Mouse (Mus musculus) ES-Bruce4 (cell line): Measurements from ENCODE around the gene Bora. TPM values are rescaled to one million over a fixed set of nuclear protein-coding genes. Genes with fewer than 3 reads are reported as not detected.
"Not testable (repeated sequence)": the region's sequence is repeated elsewhere in the genome, so short reads cannot be mapped to it uniquely, and the experiment has no call there.

Source experiments
- H3K27ac ChIP-seq: 2 replicates; pipeline ENCODE4 v1.5.1; 2012; ENCODE audit warnings: low read length, inconsistent platforms; ENCODE audit not compliant: insufficient read depth
- H3K27me3 ChIP-seq: 2 replicates; pipeline ENCODE4 v1.6.1; 2012; ENCODE audit warnings: mild to moderate bottlenecking, low read length, inconsistent platforms; ENCODE audit not compliant: control insufficient read depth, poor library complexity, insufficient read depth, severe bottlenecking
- H3K36me3 ChIP-seq: 2 replicates; pipeline ENCODE4 v1.6.1; 2012; ENCODE audit warnings: inconsistent platforms, mild to moderate bottlenecking, low read length, moderate library complexity; ENCODE audit not compliant: control insufficient read depth, poor library complexity, insufficient read depth, severe bottlenecking
- H3K4me1 ChIP-seq: one replicate; pipeline ENCODE4 v1.8.1; 2011; ENCODE audit warnings: low read length; ENCODE audit not compliant: control insufficient read depth, insufficient read depth
- H3K4me3 ChIP-seq: 2 replicates; pipeline ENCODE4 v1.5.1; 2011; ENCODE audit warnings: low read depth, mild to moderate bottlenecking, low read length
- H3K9ac ChIP-seq: 2 replicates; pipeline ENCODE4 v1.6.1; 2012; ENCODE audit warnings: low read depth, mild to moderate bottlenecking, inconsistent platforms; ENCODE audit not compliant: poor library complexity, severe bottlenecking
- H3K9me3 ChIP-seq: replicated peaks from 2 replicates; pipeline ENCODE4 v1.6.1; 2012; ENCODE audit warnings: mild to moderate bottlenecking, low read length, inconsistent platforms; ENCODE audit not compliant: control insufficient read depth, poor library complexity, insufficient read depth, severe bottlenecking
- CTCF ChIP-seq: IDR thresholded peaks from one replicate; pipeline ENCODE4 v1.8.1; 2011; ENCODE audit warnings: low read depth, low read length
- EP300 ChIP-seq: IDR thresholded peaks from 2 replicates; pipeline ENCODE4 v1.6.1; 2011; ENCODE audit warnings: low read depth, low read length; ENCODE audit not compliant: insufficient read depth
- POLR2A ChIP-seq: IDR thresholded peaks from one replicate; pipeline ENCODE4 v1.8.1; 2011; ENCODE audit warnings: low read length; ENCODE audit not compliant: insufficient read depth
- polyA plus RNA-seq: library from polyadenylated mRNA; stranded (reverse); fragments of >200 nt; gene quantifications from 2 replicates; pipeline ENCODE4 v1.2.4, GENCODE M21; 2011; ENCODE audit warnings: low read depth; ENCODE audit not compliant: missing spikeins, insufficient read depth, insufficient read length

Gene Bora
- polyA plus RNA-seq, 1 experiment, result 64.8 TPM

DNA sequence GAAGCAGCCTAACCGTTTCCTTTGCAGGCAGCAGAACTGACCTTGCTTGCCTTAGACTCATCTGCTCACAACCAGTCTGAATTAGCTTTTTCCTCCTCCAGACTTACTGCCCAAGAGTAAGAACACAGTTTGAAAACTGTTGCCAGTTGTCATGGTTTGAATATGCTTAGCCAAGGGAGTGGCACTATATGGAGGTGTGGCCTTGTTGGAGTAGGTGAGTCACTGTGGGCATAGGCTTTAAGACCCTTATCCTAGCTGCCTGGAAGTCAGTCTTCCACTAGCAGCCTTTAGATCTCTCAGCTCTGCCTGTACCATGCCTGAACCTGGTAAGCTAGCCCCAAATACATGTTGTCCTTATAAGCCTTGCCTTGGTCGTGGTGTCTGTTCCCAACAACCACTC is 8.3 kb upstream of the Bora start:
- Histone ChIP-seq H3K9me3 (no peaks in the 10 kb centered on the region), H3K27me3 (no peaks in the 10 kb centered on the region), H3K4me1 (no peaks in the 10 kb centered on the region), H3K36me3 (peaks cover 15% of the 10 kb centered on the region), H3K4me3 (no peak overlapping the region), H3K9ac (no peak overlapping the region), H3K27ac (no peak overlapping the region)
- TF ChIP-seq EP300 (no peak), CTCF (no peak), POLR2A (no peak)

DNA sequence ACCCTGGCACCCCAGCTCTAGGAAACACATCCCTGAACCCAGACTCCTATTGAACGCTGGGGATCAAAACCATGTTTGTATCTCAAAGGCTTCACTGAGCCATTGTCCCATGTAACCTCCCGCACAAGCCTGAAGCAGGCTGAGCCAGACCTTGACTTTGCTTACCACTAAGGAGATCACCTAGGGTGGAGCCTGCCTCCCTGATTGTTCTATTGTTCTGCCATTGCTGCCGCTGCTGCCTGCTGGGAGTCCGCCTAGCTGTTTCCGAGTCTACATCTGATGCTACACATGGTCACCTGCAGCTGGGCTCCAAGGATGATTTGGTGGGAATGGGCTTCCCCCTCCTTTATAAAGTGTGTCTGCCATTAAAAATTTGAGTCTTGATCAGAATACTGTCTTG is 6.7 kb upstream of the Bora start:
- H3K4me3 ChIP-seq, result peak overlapping the region; percentile 6; the same call in 1 of the 2 replicates
- not testable (repeated sequence) for H3K27me3 ChIP-seq

DNA sequence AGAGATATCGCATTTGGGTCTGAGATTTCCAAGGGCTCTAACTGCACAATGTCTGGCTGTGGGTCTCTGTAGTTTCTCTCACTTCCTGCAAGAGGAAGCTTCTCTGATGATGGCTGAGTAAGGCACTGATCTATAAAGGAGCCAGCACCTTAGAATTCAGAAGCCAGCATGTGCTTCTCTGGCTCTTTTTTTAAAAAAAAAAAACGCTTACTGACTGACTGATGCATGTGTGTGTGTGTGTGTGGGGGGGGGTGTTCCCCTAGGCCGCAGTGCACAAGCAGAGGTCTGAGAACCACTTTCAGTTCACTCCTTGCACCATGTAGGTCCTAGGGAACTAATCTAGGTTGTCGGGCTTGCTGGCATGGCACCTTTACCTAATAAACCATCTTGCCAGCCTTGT is 4.6 kb upstream of the Bora start:
- peaks cover 7% of the 10 kb centered on the region; the same call in 1 of the 2 replicates for H3K36me3 ChIP-seq
- H3K9me3 ChIP-seq, result no peaks in the 10 kb centered on the region
- no peak overlapping the region for H3K27ac ChIP-seq
- H3K27me3 ChIP-seq, result no peaks in the 10 kb centered on the region
- no peak overlapping the region for H3K9ac ChIP-seq
- no peak overlapping the region for H3K4me3 ChIP-seq
- TF ChIP-seq EP300 (no peak), CTCF (no peak), POLR2A (no peak)
- H3K4me1 ChIP-seq, result no peaks in the 10 kb centered on the region

More for the DNA sequence above, 6.7 kb upstream of the Bora start:
- H3K4me1 ChIP-seq, H3K9ac ChIP-seq, H3K9me3 ChIP-seq: not testable (repeated sequence)
- peaks cover 13% of the 10 kb centered on the region for H3K36me3 ChIP-seq
- peak; percentile 93 for TF ChIP-seq EP300
- peak overlapping the region; percentile 74 for H3K27ac ChIP-seq

DNA sequence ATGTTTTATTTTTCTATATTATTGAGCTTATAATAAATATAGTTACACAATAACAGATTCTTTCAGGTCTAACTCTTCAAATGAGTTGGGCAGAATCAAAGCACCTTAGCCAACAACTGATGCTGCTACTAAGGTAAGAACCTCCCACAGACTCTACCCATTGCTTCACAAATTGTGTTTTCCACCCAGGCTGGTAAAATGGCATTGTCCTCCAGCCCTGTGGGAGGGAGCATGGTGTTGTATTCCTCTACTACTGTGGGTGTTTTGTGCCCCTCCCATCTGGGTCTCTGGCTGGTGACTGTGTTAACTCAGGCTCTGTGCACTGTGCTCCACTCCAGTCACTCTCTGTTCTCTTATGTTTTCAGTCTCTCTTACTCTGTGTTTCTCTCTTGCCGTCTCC is 2.5 kb upstream of the Bora start:
- Histone ChIP-seq H3K9me3 (no peaks in the 10 kb centered on the region), H3K4me3 (peak overlapping the region; percentile 18; the same call in 1 of the 2 replicates), H3K27ac (no peak overlapping the region), H3K36me3 (0 out of 2 replicates have a peak, but pooled peaks cover 3% of the 10 kb centered on the region), H3K9ac (0 out of 2 replicates have a peak overlapping the region, but pooled peaks have one; percentile 95), H3K27me3 (no peaks in the 10 kb centered on the region), H3K4me1 (no peaks in the 10 kb centered on the region)
- TF ChIP-seq POLR2A, result no peak
- no peak for TF ChIP-seq EP300
- TF ChIP-seq CTCF, result no peak

DNA sequence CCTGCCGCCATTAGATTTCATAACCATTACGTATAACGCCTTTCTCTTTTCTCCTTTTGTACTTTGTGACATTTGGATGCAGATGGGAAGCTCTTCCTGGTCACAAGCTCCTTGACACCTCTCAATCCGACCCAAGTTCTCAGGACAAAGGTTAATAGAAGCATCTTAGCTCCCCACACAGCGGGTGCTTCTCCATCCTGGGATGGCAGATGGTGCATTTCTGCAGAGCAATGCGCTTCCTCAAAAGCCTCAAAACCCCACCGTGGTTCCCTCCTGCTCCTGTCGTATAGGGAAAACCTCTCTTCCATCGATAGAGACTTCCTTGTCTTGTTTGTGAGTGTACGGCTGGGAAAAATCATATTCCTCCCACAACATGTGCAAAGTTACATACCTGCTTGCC is 1.9 kb upstream of the Bora start:
- Histone ChIP-seq H3K27ac (no peak overlapping the region), H3K9ac (0 out of 2 replicates have a peak overlapping the region, but pooled peaks have one; percentile 95), H3K4me1 (no peaks in the 10 kb centered on the region), H3K4me3 (peak overlapping the region; percentile 18), H3K9me3 (no peaks in the 10 kb centered on the region), H3K27me3 (no peaks in the 10 kb centered on the region), H3K36me3 (0 out of 2 replicates have a peak, but pooled peaks cover 3% of the 10 kb centered on the region)
- TF ChIP-seq POLR2A, result no peak
- no peak for TF ChIP-seq CTCF
- TF ChIP-seq EP300, result no peak

DNA sequence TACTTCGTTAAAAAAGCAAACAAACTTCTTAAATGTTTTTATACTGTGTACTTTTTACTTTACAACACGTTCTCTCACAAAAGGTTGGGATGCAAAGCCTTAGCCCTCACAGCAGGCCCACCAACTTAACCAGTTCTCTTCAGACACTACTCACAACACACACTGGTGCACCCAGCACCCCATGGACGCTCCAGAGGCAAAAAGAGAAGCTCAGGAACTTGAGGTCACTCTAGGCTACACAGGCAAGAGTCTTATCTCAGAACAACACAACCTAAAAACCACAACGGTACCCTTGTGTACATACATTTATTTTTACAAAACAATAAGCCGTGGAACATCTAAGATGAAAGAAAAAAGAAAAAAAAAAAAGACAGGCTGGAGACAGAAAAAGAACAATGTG is 1.3 kb upstream of the Bora start:
- Histone ChIP-seq H3K27ac (no peak overlapping the region), H3K27me3 (no peaks in the 10 kb centered on the region), H3K4me3 (peak overlapping the region; percentile 67), H3K9me3 (no peaks in the 10 kb centered on the region), H3K36me3 (0 out of 2 replicates have a peak, but pooled peaks cover 3% of the 10 kb centered on the region), H3K4me1 (no peaks in the 10 kb centered on the region), H3K9ac (peak overlapping the region; percentile 95)
- no peak for TF ChIP-seq POLR2A
- no peak for TF ChIP-seq CTCF
- no peak for TF ChIP-seq EP300
